Mouse (Mus musculus): ENCODE data around the gene Gm6526. TPM values are rescaled to one million over a fixed set of nuclear protein-coding genes. Genes with fewer than 3 reads are reported as not detected.
"Not testable (repeated sequence)": the region's sequence is repeated elsewhere in the genome, so short reads cannot be mapped to it uniquely, and the experiment has no call there.

Gm6526 gene
- polyA plus RNA-seq (2016; fragmentation: Nextera tagmentation; extraction: Ambion mirVana), result not detected in 2 replicates

DNA sequence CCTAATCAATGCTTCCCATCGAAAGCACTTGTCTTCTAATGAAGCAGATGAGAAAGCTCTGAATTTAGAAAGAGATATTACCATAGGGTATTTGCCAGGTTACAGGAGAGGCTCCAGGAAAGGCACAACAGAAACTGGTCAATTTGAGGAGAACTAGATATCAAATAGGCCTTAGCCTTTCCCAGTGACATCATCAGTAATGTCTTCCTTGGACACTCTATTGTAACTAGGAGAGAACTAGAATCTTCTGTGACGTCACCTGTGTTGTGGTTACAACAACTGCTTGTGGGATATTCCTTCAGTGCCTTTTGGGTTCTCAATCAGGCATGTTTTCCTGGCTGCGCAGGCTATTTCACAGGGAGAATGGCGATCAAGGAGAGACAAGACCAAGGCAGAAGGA lies at the start of gene Gm6526:
TSS of gene Gm6526 (plus strand) at position 301 of the 400 bp plus-strand sequence.
- not testable (repeated sequence) for H3K4me1 ChIP-seq; H3K9ac ChIP-seq; H3K36me3 ChIP-seq; H3K27me3 ChIP-seq; H3K4me3 ChIP-seq; H3K27ac ChIP-seq; H3K9me3 ChIP-seq (replicated peaks); ATAC-seq (ENCODE audit: low FRiP score); H3K4me2 ChIP-seq (replicated peaks)
- 83% methylated on average over 4 of the region's 4 CpGs for WGBS

DNA sequence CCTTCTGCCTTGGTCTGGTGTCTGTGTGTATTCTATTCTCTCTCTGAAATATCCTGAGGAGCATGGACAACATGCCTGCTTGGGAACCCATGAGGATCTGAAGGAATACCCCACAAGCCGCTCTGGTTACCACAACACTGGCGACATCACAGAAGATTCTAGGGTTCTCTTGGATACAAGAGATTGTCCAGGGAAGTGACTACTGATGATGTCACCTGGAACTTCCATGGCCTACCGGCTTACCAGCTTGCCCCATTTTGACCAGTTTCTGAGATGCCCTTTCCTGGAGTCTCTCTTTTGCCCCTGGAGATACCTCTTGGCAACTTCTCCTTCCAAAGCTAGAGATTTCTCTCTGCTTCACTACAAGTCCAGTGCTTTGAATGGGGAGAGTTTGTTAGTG lies 20.3 kb upstream of the Gm6526 start, which contains the start of gene Gm16506:
TSS of gene Gm16506 (minus strand) at position 101 of the 400 bp plus-strand sequence.
- H3K9ac ChIP-seq; H3K4me1 ChIP-seq; H3K27ac ChIP-seq; ATAC-seq (ENCODE audit: low FRiP score); H3K4me3 ChIP-seq; H3K36me3 ChIP-seq; H3K9me3 ChIP-seq (replicated peaks); H3K4me2 ChIP-seq (replicated peaks); H3K27me3 ChIP-seq: not testable (repeated sequence)
- 100% methylated on average over 3 of the region's 3 CpGs for WGBS

DNA sequence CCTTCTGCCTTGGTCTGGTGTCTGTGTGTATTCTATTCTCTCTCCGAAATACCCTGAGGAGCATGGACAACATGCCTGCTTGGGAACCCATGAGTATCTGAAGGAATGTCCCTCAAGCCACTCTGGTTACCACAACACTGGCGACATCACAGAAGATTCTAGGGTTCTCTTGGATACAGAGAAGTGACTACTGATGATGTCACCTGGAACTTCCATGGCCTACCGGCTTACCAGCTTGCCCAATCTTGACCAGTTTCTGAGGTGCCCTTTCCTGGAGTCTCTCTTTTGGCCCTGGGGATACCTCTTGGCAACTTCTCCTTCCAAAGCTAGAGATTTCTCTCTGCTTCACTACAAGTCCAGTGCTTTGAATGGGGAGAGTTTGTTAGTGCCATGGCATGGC lies 37.0 kb downstream of the Gm6526 start, which contains the start of gene Gm8180:
TSS of gene Gm8180 (minus strand) at position 101 of the 400 bp plus-strand sequence.
- H3K9me3 ChIP-seq (replicated peaks); H3K4me1 ChIP-seq; ATAC-seq (ENCODE audit: low FRiP score); H3K27ac ChIP-seq; H3K27me3 ChIP-seq; H3K9ac ChIP-seq; H3K4me3 ChIP-seq; H3K4me2 ChIP-seq (replicated peaks); H3K36me3 ChIP-seq: not testable (repeated sequence)
- WGBS, result 93% methylated on average over 3 of the region's 3 CpGs

DNA sequence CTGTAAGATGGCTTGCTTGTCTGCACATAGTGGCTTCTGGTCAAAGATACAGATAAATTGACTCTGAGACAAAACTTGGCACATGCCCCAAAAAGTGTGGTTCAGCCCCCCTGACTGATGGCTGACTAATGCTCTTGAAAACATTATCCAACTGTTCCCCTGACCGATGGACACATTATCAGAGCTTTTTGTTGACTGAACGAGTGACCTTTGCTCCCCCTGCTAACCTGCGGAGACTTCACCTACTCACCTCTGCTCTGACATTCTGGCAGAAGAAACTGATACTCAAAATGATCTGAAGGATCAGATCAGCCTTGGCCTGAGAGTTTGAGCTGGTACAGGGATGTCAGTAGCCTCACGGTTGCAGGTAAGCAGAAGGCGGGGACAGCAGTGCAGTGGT lies 46.1 kb downstream of the Gm6526 start:
- not testable (repeated sequence) for H3K4me2 ChIP-seq (replicated peaks); H3K27me3 ChIP-seq; H3K9ac ChIP-seq; H3K4me1 ChIP-seq; H3K9me3 ChIP-seq (replicated peaks); ATAC-seq (ENCODE audit: low FRiP score); H3K4me3 ChIP-seq; H3K36me3 ChIP-seq; H3K27ac ChIP-seq
- WGBS, result 79% methylated on average over 5 of the region's 5 CpGs

DNA sequence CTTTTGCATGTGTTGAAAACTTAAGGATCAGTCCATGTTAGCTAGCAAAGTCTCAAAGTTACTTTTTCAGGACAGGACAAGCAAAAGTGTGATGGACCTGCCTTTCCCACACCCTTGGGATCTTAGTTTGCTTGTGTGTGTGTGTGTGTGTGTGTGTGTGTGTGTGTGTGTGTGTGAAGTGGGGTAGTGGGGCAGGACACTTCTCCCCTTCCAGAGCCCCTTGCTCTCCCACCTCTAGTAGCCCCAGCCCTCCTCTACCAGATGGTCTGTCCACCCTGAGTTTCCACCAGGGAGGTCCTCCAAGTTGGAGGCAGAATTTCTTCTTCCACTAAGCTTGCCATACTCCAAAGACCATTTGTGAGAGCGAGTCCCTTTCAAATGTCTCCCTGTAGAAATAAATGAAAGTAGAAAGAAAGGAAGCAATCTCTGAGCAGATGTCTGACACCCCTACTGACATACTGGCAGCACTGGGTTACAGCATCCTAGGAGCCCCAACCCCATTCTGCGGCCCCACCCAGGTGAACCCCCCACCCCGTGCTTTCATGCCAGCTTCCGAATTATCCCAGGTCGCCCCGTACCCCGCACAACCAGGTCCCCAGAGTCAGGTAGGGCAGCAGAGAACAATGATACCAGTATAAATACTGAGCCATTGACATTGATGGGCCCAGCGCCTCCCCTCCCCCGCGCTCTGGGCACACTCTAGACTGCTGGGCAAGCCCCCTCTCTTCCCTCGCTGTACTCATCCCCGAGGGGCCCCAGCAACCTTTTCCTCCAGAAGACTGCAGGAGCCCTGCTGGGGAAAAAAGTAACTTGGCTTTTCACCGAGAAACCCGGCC lies 48.6 kb downstream of the Gm6526 start:
- Histone ChIP-seq H3K4me2 (replicated peaks) (peak overlapping the region; percentile 47), H3K9ac (no peak overlapping the region; the same call in 1 of the 2 replicates), H3K27ac (no peak overlapping the region), H3K36me3 (no peaks in the 10 kb centered on the region), H3K27me3 (no peaks in the 10 kb centered on the region), H3K9me3 (replicated peaks) (no peaks in the 10 kb centered on the region), H3K4me3 (0 out of 2 replicates have a peak overlapping the region, but pooled peaks have one; percentile 13), H3K4me1 (peaks cover 8% of the 10 kb centered on the region)
- WGBS, result 21% methylated on average over 14 of the region's 14 CpGs
- ATAC-seq (ENCODE audit: low FRiP score), result peak; percentile 84

DNA sequence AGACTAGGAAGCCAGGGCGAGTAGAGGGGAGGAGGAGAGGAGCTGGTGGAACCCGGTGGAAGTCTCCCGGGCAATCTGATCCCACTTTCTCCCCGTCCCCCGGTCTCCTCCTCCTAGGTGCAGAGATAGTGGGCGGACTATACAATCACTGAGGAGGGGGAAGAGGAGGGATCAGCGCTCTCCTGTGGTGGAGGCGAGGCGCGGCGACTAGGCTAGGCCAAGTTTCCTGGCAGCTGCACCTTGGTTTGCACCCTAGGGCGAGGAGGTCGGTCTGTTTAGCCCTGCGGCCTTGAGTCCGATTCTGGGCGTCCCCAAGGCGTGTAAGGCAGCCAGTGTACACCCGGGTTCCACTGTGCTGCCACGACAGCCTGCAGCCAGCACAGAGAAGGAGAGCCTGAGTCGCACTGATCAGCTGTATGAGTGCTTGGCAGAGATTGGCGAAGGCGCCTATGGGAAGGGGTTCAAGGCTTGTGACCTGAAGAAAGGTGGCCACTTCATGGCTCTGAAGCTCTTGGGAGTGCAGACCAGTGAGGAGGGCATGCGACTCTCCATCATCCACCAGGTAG lies 49.3 kb downstream of the Gm6526 start:
- H3K27ac ChIP-seq; H3K27me3 ChIP-seq; H3K4me1 ChIP-seq; H3K9me3 ChIP-seq (replicated peaks); H3K36me3 ChIP-seq; H3K9ac ChIP-seq: not testable (repeated sequence)
- 9% methylated on average over 22 of the region's 23 CpGs for WGBS
- Histone ChIP-seq H3K4me2 (replicated peaks) (peak overlapping the region; percentile 47), H3K4me3 (peak overlapping the region; percentile 13; the same call in 1 of the 2 replicates)
- ATAC-seq (ENCODE audit: low FRiP score), result peak; percentile 81

DNA sequence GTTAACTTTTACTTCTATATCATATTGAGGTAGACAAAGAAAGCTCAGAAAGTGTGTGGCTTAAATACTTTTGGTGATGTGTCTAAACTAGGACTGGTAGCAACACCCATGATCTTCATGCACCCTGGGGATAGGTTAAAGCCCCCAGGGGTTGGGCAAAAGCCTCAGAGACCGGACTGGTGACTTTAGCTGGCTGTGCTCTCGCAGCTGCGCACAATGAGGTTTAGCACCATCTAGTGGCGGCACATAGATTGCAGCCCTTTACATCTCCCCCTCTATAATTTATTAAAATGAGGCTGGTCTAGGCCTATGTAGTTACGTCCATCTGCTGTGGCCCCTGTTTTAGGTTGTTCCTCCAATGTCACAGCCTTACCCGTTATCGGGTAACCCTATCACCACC lies 56.8 kb downstream of the Gm6526 start:
- 15% methylated on average over 7 of the region's 7 CpGs for WGBS
- not testable (repeated sequence) for ATAC-seq (ENCODE audit: low FRiP score); H3K4me3 ChIP-seq; H3K4me1 ChIP-seq; H3K9me3 ChIP-seq (replicated peaks); H3K4me2 ChIP-seq (replicated peaks); H3K9ac ChIP-seq; H3K36me3 ChIP-seq; H3K27ac ChIP-seq; H3K27me3 ChIP-seq

Other genes starting within 250 kb of the Gm6526 start
- not detected in 2 replicates for gene Gm5799, start 204.3 kb upstream of the Gm6526 start, polyA plus RNA-seq (2016; fragmentation: Nextera tagmentation; extraction: Ambion mirVana)
- not detected in 2 replicates for gene Gm17654, start 168.7 kb upstream of the Gm6526 start, polyA plus RNA-seq (2016; fragmentation: Nextera tagmentation; extraction: Ambion mirVana)
- not detected in 2 replicates for gene Gm10375, start 139.9 kb upstream of the Gm6526 start, polyA plus RNA-seq (2016; fragmentation: Nextera tagmentation; extraction: Ambion mirVana)
- not detected in 2 replicates for gene Gm8165, start 70.7 kb upstream of the Gm6526 start, polyA plus RNA-seq (2016; fragmentation: Nextera tagmentation; extraction: Ambion mirVana)
- gene Gm7324, start 50.0 kb upstream of the Gm6526 start, polyA plus RNA-seq (2016; fragmentation: Nextera tagmentation; extraction: Ambion mirVana), result 1.2 and 1.7 TPM in 2 replicates
- not detected in 2 replicates for gene Gm16506, start 20.4 kb upstream of the Gm6526 start, polyA plus RNA-seq (2016; fragmentation: Nextera tagmentation; extraction: Ambion mirVana)
- gene Gm8180, start 36.9 kb downstream of the Gm6526 start, polyA plus RNA-seq (2016; fragmentation: Nextera tagmentation; extraction: Ambion mirVana), result not detected in 2 replicates
- not detected in 2 replicates for gene Ear1, start 127.7 kb downstream of the Gm6526 start, polyA plus RNA-seq (2016; fragmentation: Nextera tagmentation; extraction: Ambion mirVana)
- not detected in 2 replicates for gene Ear10, start 175.7 kb downstream of the Gm6526 start, polyA plus RNA-seq (2016; fragmentation: Nextera tagmentation; extraction: Ambion mirVana)
- 8.1 and 12.1 TPM in 2 replicates for gene Gm8113, start 177.5 kb downstream of the Gm6526 start, polyA plus RNA-seq (2016; fragmentation: Nextera tagmentation; extraction: Ambion mirVana)
- gene Ang5, start 209.2 kb downstream of the Gm6526 start, polyA plus RNA-seq (2016; fragmentation: Nextera tagmentation; extraction: Ambion mirVana), result not detected in 2 replicates

Data from hindbrain, embryonic 12.5 days (tissue).